Mouse (Mus musculus): Measurements from ENCODE around the gene Gse1.

- no peak for TF ChIP-seq CTCF (IDR thresholded peaks at IDR 0.05; ENCODE audit: borderline replicate concordance, extremely low read depth, insufficient read depth, insufficient read length)
- no peak for TF ChIP-seq POLR2A (IDR thresholded peaks at IDR 0.05; ENCODE audit: borderline replicate concordance, extremely low read depth, insufficient read depth, insufficient read length, poor library complexity, severe bottlenecking)
These were observed 273.2 kb downstream of the Gse1 start for GRCm38 (mm10) chr8:120501426-120501825.

Data from brain, embryonic 14.5 days (tissue).